Mouse (Mus musculus) thymus, adult 18-20 months (tissue): Measurements from ENCODE around the gene Meis1.

Experiments used
- DNase-seq, 2 experiments: peaks; one replicate each; pipeline ENCODE4 v3.0.0; 2022; ENCODE audit warnings: mixed read lengths in 2 of 2

Meis1 gene

GRCm38 (mm10) chr11:18904285-18904684 lies 114.5 kb downstream of the Meis1 start:
- DNase-seq, result no peak

DNA sequence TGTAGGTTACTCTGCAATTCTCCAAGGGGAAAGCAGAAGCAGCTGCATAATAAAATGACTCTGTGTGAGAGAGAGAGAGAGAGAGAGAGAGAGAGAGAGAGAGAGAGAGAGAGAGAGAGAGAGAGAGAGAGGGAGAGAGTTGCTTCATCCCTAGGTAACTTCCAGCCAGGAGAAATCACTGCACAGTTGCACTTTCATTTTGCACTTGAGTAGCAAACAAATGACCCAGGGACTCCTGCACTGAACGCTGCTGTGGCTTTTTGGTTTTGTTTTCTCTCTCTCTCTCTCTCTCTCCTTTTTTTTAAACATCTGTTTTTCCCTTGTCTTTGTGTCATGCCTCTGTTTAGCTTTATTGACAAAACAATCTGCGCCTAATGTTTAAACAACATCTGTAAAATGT lies 118.3 kb downstream of the Meis1 start:
- no peak for DNase-seq

DNA sequence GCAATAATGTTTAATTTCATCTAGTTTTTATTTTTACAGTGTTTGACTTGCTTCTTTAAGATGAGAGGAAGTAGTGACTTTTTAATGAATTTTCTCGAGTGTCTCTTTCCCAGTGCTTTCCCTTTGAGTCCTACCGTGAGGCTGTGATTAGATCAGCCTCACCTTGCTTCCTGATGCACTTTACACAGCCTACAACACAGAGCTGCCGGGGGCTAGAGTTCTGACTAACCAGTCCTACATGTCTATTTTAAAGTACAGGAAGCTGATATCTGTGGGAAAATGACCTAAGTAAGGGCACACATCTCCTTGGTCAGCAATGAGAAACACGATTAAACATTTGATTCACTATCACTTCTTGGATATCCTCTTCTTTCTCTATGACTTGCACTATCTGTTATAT lies 119.9 kb downstream of the Meis1 start:
- DNase-seq, result no peak

DNA sequence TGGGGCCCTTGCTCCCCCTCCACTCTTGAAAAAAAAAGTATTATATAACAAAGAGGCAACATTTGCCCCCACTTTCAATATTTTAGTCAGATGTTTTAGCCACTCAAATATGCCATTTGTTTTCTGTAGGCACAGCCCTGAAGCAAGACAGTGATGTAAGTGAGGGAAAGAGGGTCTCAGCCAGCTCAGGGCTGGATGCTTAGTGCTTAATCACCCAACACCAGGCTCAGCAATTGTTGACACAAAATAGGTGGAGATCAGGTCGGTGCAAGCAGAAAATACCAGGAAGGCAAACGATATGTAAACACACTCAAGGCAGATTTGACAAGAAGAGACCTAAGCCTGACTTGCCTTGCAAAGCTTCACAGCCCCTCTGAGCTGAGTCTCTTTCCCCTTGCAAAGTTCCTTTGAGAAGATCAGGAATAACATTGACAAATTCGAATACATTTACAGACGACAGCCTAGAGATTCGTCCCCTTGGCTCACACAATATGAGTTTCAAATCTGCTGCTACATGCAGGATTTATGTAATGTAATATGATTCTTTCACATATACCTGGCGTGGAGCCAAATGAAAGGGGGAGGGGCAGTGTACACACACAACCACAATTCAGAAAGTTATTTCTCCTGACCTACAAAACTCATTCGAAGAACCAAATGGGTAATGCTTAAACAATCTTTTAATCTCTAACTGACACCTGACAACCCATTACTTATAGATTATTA lies 120.7 kb downstream of the Meis1 start:
- DNase-seq, result no peak

GRCm38 (mm10) chr11:18897250-18897649 lies 121.5 kb downstream of the Meis1 start:
- DNase-seq, result no peak

GRCm38 (mm10) chr11:18892470-18892869 lies 126.3 kb downstream of the Meis1 start:
- no peak for DNase-seq

DNA sequence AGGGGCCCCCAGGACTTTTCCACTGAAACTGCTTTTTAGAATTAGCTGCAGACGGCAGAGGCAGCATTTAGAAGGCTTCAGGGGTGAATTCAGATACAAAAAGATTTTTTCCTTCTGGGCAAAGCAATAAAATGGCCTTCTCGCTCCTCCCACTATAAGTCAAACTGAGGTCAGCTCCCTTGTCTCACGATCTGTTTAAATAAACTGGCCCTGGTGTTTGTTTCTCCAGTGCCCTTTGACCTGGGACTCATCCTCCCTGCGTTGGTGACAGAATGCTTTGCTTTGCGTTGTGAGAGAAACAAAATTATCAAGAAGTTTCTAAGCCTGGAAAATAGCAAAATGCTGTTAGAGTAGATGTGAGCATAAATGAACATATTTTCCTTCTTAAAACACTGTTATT lies 129.6 kb downstream of the Meis1 start:
- no peak for DNase-seq

GRCm38 (mm10) chr11:18888651-18889050 lies 130.1 kb downstream of the Meis1 start:
- no peak for DNase-seq

DNA sequence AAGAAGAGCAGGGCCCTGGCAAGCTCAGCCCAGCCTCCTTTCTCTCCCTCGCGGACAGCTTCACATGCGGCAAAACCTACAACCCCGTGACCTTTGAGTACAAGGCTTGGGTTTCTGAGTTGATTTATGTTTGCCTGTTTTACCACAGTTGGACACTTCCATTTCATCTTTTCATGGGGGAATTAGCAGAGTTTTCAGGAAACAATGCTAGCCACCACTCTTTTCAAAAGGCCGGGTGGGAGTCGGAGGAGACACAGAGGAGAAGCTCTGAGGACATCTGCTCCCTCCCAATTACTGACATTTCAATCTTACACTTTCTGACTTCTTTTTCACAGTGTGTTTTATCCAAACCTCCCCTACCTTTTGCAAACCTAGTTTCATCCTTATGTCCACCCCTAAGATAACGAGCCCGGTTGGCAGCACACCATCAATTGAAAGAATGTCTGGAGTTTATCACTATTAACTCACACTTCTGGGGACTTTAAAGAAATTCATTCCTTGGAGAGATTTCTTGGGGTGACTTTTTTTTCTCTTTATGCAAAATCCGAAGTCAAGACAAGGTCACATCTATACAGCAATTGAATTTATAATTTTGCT lies 133.0 kb downstream of the Meis1 start:
- no peak for DNase-seq

GRCm38 (mm10) chr11:18885036-18885728 lies 133.6 kb downstream of the Meis1 start:
- DNase-seq, result no peak

- no peak for DNase-seq
Observed at GRCm38 (mm10) chr11:18883987-18884386, 134.8 kb downstream of the Meis1 start.

- no peak for DNase-seq
Observed at GRCm38 (mm10) chr11:18883507-18883881, 135.3 kb downstream of the Meis1 start.

DNA sequence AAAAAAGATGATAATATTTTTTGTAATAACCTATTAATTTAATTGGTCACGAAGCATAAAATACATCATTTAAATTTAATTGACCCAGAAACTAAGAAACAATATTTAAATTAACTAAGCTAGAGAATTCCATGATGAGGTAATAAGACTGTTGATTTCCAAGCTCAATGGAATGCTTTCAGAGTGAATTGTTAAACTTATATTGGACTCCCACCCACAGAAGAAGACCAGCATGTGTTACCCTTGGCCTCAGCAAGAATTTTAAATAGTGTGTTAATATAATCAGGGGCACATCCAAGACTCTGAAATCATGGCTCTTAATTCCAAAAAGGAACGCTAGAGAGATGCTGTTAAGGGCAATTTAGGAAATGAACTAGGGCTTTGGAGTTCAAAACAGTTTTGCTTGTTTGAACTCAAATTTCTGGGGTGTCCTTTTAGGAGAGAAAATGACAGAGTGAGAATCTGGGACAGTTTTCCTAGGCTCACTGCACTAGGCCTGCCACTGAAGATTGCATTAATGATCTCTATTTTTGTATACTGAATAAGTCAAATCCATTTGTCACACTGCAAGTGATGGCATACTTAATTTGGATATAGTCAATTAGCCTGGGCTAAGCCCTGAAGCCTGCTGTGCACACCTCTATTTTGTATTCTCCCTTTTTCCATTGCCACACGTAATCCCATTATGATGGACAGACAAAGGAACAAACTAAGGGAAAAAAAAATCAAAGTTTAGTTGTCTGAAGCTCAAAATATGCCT lies 135.9 kb downstream of the Meis1 start:
- no peak for DNase-seq

GRCm38 (mm10) chr11:18882315-18882714 lies 136.5 kb downstream of the Meis1 start:
- no peak for DNase-seq

DNA sequence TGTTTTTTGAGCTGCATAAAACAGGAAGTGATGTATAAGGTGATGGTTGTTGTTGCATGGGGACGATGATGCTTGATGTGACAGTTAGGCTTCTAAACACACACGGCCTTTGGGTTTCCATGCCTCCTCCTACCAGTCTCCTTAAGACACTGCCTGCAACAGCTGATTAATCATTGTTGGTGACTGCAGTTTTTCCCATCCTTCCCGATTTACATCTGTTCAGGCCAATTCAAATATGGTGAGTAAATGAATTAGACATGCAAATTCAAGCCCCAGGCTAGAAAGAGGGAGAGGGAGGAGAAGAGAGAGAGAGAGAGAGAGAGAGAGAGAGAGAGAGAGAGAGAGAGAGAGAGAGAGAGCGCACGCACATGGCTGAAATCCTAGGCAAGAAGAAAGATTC lies 138.0 kb downstream of the Meis1 start:
- DNase-seq, result no peak

GRCm38 (mm10) chr11:18879456-18879818 lies 139.3 kb downstream of the Meis1 start:
- no peak for DNase-seq

DNA sequence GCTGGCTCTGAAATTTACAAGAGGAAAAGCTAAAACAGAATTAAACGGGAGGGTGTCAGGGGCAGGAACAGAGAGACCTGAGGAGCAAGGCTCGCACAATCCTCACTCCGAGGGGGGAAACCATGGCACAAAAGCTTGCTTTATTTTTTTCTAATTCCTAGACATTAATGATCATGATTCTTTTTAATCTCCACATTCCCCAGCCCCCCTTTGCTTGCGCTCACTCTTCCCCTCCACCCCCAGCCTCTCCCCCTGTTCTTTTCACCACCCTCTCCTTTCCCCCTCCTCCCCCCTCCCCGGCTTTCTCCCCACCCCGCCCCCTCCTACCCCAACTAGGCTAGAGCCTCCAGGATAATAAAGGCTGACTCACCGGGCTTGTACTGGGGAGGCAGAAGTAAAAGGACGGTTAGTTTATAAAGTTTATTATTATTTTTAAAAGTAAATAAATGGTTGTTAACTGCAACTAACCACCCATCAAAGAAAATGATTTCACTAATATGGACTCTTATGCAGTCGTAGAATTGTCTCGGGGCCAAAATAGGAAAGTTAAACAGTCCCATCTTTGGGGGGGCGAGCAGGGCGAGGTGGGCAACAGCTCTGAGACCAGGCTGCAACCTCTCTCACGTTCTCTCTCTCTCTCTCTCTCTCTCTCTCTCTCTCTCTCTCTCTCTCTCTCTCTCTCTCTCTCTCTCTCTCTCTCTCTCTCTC lies 139.9 kb downstream of the Meis1 start:
- no peak for DNase-seq

DNA sequence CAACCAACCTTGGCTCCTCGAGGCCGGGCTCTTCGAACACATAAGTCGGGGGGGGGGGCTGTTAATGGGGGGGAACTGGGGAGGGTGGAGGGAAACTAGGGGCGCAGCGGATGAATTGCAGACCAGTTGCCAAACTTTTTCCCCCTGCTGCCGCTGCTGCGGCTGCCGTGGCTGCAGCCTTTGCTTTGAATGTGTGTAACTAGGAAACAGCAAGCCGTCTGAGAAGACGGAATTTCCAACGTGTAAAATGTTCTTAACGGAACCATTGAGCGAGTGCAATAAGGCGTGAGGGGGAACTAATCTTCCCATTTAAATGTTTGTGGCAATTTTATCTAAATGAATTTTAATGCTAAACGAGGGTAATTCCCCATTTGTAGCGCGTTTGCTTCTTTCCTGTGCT lies 140.8 kb downstream of the Meis1 start:
- no peak for DNase-seq

DNA sequence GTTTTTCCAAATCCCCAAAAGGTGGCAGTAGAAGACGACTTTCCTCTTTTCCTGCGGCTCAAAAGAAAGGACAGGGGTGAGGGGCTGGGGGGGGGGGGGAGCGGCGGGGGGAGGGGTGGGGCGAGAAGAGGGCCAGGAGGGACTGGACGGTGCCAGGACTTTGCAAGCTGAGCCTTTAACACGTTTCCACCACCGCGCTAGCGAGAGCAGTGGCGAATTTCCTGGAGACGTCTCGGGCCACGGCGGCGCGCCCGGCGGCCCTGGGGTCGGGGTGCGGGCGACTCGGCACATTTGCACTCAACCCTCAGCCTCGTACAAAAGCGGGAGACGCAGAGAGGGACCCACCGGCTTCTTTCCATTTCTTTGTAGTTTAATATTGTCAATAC lies 141.2 kb downstream of the Meis1 start:
- no peak for DNase-seq

- no peak for DNase-seq
Observed at GRCm38 (mm10) chr11:18876886-18877625, 141.7 kb downstream of the Meis1 start.

DNA sequence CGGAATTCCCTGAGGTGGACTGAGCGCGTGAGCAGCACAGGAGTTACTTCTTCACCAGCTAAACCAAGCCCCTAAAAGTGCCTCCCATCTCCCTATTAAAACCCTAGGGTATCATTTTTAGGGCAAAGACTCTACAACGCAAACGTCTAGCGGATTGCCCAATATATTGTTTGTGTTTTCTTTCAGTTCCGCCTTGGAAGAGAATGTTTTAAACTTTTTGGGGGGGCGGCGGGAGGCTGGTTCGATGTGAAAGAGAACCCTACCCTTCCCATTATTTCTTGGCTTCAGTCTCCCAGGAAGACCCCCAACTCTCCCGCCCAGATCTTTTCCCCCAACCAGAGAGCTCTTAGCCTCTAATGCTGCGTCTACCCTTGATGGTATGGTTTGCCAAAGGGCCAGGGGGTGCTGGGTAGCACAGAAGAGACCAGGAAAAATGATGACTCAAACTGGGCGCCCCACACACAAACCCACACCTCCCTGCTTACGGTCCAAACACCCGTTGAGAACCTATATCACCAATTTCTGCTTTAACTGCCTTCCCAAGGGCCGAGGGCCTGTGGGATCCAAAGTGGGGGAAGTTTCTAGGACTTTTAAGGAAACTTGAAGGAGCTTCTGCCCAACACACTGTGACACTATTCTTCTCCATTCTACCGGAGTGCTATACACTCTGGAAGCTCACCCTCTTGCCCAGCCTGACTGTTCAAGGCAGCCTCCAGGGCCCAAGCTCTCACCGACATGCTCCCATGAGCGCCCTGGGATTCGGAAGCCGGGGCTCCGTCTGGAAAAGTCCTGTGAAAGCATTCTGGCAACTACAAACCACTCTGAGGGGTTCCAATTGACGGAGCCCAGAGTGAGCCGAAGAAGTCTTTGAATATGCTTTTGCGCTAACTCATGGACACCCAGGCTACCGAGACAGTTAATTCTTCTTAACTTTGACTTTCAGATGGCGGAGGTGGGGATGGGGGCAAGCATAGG lies 142.6 kb downstream of the Meis1 start:
- no peak for DNase-seq
